Comparison of ENCODE assay signal across 7 mouse cellular contexts in the genomic region with DNA sequence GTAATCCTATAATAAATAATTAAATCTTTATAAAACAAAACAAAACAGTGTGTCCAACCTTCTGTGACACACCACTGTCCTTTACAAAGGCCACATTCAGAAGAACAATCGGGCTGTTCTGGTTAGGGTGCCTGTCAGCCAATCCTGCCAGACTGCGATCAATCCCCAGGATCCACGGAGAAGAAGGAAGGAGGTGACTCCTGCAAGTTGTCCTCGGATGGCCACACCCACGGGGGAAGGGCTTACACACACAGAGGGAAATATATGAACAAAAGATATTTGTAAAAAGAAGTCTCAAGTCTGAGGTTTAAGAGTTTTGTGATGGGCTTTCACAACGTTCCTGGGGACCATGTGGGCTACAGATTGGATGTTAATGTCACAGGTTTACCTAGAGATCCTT. TPM values are rescaled to one million over a fixed set of nuclear protein-coding genes. Genes with fewer than 3 reads are reported as not detected.
DNase-seq lines count a peak whose midpoint lies in the region; ATAC-seq lines count a peak whose summit lies in the region.

A gene (plus strand): TSS at position 253 of the 400 bp plus-strand sequence.

- H3K9ac ChIP-seq in lung, embryonic 15.5 days = peak within 1 kb of the TSS; percentile 64
- H3K9ac ChIP-seq in embryonic facial prominence, embryonic 12.5 days = peak within 1 kb of the TSS; percentile 51
- H3K9ac ChIP-seq in intestine, embryonic 15.5 days = peak within 1 kb of the TSS; percentile 55

- no peak within 1 kb of the TSS for H3K27ac ChIP-seq in lung, embryonic 15.5 days
- H3K27ac ChIP-seq in embryonic facial prominence, embryonic 12.5 days = no peak within 1 kb of the TSS
- H3K27ac ChIP-seq in intestine, embryonic 15.5 days = no peak within 1 kb of the TSS
- H3K27ac ChIP-seq in midbrain, embryonic 10.5 days (replicated peaks) = peak within 1 kb of the TSS; percentile 88

- no peak for DNase-seq in lung, postnatal 14 days
- DNase-seq in midbrain, embryonic 10.5 days (ENCODE audit: low spot score) = no peak
- no peak for DNase-seq in ovary, postnatal 14 days (ENCODE audit: low spot score)
- DNase-seq in spleen, postnatal 14 days (ENCODE audit: low spot score in 2 of 2) = no peak

- H3K4me2 ChIP-seq in lung, embryonic 15.5 days = peak within 1 kb of the TSS; percentile 98
- peak within 1 kb of the TSS; percentile 67 for H3K4me2 ChIP-seq in embryonic facial prominence, embryonic 12.5 days (replicated peaks)
- peak within 1 kb of the TSS; percentile 88 for H3K4me2 ChIP-seq in intestine, embryonic 15.5 days (replicated peaks)

- H3K36me3 ChIP-seq in lung, embryonic 15.5 days = no peaks in the 10 kb centered on the region
- no peaks in the 10 kb centered on the region for H3K36me3 ChIP-seq in embryonic facial prominence, embryonic 12.5 days
- H3K36me3 ChIP-seq in intestine, embryonic 15.5 days = no peaks in the 10 kb centered on the region
- H3K36me3 ChIP-seq in midbrain, embryonic 10.5 days = no peaks in the 10 kb centered on the region

- no peak for ATAC-seq in lung, embryonic 15.5 days (ENCODE audit: borderline replicate concordance, extremely low read depth, low FRiP score, low TSS enrichment)
- no peak for ATAC-seq in embryonic facial prominence, embryonic 12.5 days (ENCODE audit: insufficient number of reproducible peaks, insufficient read depth, low FRiP score, low TSS enrichment)
- ATAC-seq in intestine, embryonic 15.5 days = 0 out of 2 replicates have a peak, but pooled peaks have one; percentile 17

- 66% methylated on average over 6 of the region's 6 CpGs for WGBS in lung, embryonic 15.5 days
- 60% methylated on average over 6 of the region's 6 CpGs for WGBS in embryonic facial prominence, embryonic 12.5 days
- WGBS in intestine, embryonic 15.5 days = 59% methylated on average over 6 of the region's 6 CpGs
- WGBS in midbrain, embryonic 10.5 days = 74% methylated on average over 6 of the region's 6 CpGs

- no peaks in the 10 kb centered on the region for H3K27me3 ChIP-seq in lung, embryonic 15.5 days
- no peaks in the 10 kb centered on the region for H3K27me3 ChIP-seq in embryonic facial prominence, embryonic 12.5 days
- H3K27me3 ChIP-seq in intestine, embryonic 15.5 days (replicated peaks) = no peaks in the 10 kb centered on the region
- H3K27me3 ChIP-seq in midbrain, embryonic 10.5 days (ENCODE audit: low read depth, poor library complexity, severe bottlenecking) = no peaks in the 10 kb centered on the region

- H3K4me1 ChIP-seq in lung, embryonic 15.5 days = peaks cover 9% of the 10 kb centered on the region; the same call in 1 of the 2 replicates
- no peaks in the 10 kb centered on the region for H3K4me1 ChIP-seq in embryonic facial prominence, embryonic 12.5 days
- H3K4me1 ChIP-seq in intestine, embryonic 15.5 days (replicated peaks) = 0 out of 2 replicates have a peak, but pooled peaks cover 5% of the 10 kb centered on the region
- H3K4me1 ChIP-seq in midbrain, embryonic 10.5 days = peaks cover 9% of the 10 kb centered on the region

- peak within 1 kb of the TSS; percentile 80 for H3K4me3 ChIP-seq in lung, embryonic 15.5 days
- peak within 1 kb of the TSS; percentile 77 for H3K4me3 ChIP-seq in embryonic facial prominence, embryonic 12.5 days
- peak within 1 kb of the TSS; percentile 54 for H3K4me3 ChIP-seq in intestine, embryonic 15.5 days (replicated peaks)
- H3K4me3 ChIP-seq in midbrain, embryonic 10.5 days = peak within 1 kb of the TSS; percentile 83

- no peaks in the 10 kb centered on the region for H3K9me3 ChIP-seq in lung, embryonic 15.5 days
- H3K9me3 ChIP-seq in embryonic facial prominence, embryonic 12.5 days = no peaks in the 10 kb centered on the region
- H3K9me3 ChIP-seq in intestine, embryonic 15.5 days = no peaks in the 10 kb centered on the region
- H3K9me3 ChIP-seq in midbrain, embryonic 10.5 days (replicated peaks) = no peaks in the 10 kb centered on the region

RNA-seq across cellular contexts. Expression of the gene that starts here (rescaled TPM):
- polyA plus RNA-seq in lung, embryonic 15.5 days (2015; fragmentation: Nextera tagmentation; extraction: Ambion mirVana) = 7.6 and 7.9 TPM in 2 replicates
- polyA plus RNA-seq in embryonic facial prominence, embryonic 12.5 days (2016; fragmentation: Nextera tagmentation; extraction: Ambion mirVana) = 15.7 and 19.2 TPM in 2 replicates
- 4.5 and 5.1 TPM in 2 replicates for polyA plus RNA-seq in intestine, embryonic 15.5 days (2015; fragmentation: Nextera tagmentation; extraction: Ambion mirVana)
- polyA plus RNA-seq in midbrain, embryonic 10.5 days (2016; fragmentation: Nextera tagmentation; extraction: Ambion mirVana) = 12.5 and 12.8 TPM in 2 replicates
